Mouse (Mus musculus): Measurements from ENCODE around the gene Cux1.
"Not testable (repeated sequence)": the region's sequence is repeated elsewhere in the genome, so short reads cannot be mapped to it uniquely, and the experiment has no call there.

The Cux1 gene

DNA sequence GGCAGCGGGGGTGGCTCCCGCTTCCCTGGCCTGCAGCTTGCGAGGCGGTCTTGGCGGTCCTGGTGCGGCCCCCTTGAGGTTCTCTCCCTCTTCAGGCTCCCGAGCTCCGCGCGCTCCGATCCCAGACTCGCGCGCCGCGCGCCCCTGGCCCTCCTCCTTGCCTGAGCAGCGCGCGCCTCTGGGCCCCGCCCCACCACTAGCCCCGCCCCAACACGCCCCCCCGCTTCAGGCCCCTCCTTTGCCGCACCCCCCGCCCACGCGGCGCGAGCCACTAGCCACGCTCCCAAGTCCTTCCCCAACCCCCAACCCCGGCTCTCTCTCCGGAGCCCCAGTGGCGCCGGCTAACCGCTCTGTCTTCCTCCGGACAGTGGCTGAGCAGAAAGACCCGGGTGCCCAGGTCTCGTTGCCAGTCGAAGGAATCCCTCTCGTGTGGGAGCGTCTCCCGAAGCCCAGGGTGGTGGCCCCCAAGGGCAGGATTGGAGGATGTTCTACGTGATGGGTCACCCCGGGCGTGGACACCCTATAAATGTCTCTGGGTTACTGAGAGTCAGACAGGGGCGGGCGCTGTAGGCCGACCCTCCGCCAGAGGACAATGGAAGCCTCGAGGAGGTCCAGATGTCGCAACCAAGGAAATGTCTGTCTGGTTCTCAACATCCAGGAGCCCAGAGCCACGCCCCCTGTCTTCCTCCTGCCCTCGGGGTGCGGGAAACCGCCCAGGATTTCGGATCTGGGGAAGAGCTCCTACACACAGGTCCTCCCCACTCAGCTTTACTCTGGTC is 322.3 kb downstream of the Cux1 start:
- peak; percentile 86 for DNase-seq (ENCODE audit: low spot score)

GRCm38 (mm10) chr5:136243851-136244761 is 323.2 kb downstream of the Cux1 start:
- peak; percentile 69 for DNase-seq (ENCODE audit: low spot score)

DNA sequence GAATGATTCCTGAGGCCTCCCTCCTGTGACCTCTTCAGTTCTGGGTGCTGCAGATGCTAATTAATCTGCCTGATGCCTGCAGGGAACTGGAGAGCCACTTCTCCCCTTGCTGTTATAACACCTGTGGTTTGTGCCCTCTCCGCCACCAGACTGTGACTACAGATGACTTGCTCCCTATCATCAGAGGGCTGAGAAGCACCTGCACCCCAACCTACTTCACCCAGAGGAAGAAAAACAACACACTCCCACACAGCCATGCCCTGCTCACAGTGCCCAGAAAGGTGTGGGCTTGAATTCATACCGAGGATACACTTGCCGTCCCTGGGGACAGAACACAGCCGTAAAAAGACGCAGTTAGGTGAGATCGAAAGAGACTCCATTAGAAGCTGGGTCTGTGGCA is 326.1 kb downstream of the Cux1 start:
- DNase-seq (ENCODE audit: low spot score), result no peak

DNA sequence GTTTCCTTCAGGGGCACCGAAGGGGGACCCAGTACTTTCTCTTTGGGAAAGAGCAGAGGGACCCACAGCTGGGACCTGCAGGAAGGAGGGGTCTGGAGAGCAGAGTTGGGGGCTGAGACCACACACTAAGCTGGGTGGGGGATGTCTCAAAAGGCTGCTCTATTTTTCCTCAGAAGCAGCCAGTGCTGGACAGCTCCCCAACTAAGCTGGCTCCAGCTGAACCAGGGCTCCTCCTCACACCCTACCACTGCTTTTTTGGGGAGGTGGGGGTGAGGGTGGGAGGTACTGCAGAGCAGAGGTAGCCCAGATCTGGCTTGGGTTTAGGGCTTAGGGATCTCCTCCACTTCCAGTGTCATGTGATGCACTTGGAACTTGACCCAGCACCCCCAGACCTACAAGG is 326.9 kb downstream of the Cux1 start:
- DNase-seq (ENCODE audit: low spot score), result no peak

- peak; percentile 45 for DNase-seq (ENCODE audit: low spot score)
These were observed 329.7 kb downstream of the Cux1 start for GRCm38 (mm10) chr5:136237607-136238006.

GRCm38 (mm10) chr5:136236611-136237010 is 330.7 kb downstream of the Cux1 start:
- DNase-seq (ENCODE audit: low spot score), result no peak

GRCm38 (mm10) chr5:136230348-136231035 is 336.8 kb downstream of the Cux1 start:
- peak; percentile 20 for DNase-seq (ENCODE audit: low spot score)

GRCm38 (mm10) chr5:136226246-136226876 is 340.9 kb downstream of the Cux1 start:
- no peak for DNase-seq (ENCODE audit: low spot score)

DNA sequence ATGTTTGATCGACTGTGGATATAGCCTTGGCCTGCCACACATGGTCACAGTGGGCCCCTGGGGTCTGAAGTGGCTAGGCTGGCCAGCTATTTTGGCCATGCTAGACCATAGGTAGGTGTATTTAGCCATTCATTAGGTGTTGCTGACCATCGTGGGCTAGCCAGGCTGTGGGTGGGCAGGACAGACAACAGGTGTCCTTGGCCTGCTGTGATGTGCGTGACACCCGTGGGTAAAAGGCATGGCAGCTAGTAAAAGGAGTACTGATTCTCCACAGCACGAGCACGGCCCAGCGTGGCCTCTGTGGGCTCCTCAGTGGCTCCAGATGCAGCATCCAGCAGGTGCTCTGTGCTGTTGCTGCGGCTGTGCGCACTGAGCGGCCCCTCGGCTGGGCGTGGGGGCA is 348.7 kb downstream of the Cux1 start:
- DNase-seq (ENCODE audit: low spot score), result no peak

GRCm38 (mm10) chr5:136217932-136218381 is 349.3 kb downstream of the Cux1 start:
- no peak for DNase-seq (ENCODE audit: low spot score)

DNA sequence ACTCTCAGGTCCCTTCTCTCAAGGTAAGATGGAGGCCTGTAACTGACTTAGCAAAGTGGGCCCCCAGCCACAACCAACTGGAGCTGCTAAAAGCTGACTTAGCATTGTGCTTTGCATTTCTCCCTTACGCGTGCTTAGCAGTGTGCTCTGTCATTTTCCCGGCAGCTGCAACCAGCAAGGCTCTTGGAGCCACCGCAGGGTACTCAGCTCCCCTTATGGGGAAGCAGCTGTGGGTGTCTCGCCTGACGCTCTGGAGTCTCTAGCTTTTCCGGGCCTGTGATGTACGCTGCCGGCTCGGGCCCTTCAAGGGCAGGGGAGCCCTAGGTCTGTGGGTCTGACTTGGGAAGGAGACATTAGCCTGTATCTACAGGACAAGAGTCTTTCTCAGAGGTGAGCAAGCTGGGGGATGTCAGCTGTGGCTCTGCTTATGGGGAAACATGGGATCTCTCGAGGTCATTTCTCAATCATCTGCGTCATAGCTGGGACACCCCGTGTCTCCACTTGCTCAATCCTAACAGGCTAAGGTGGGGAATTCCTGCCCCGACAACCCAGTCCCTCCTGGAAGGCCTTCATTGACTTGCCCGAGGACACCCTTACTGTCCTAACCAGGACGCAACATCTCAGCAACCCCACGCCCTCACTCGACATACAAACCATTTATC is 350.2 kb downstream of the Cux1 start:
- no peak for DNase-seq (ENCODE audit: low spot score)

DNA sequence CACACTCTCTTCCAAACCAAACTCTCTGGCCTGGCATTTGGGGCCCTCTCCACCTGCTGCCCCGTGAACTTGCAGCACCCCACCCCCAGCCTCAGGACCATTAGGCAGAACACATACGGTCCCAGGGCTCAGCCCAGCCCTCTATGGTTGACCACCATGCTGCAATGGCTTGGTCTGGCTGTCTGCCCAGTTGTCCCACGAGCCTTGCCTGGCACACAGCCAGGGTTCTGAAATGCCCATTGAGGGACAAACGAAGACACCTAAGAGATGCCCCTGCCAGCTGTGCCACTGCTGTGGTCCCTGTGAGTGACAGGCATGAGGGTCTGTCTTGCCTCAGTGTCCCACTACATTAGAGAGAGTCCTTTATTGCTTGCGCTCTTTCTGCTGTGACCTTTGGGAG is 351.3 kb downstream of the Cux1 start:
- no peak for DNase-seq (ENCODE audit: low spot score)

- no peak for DNase-seq (ENCODE audit: low spot score)
These were observed 352.1 kb downstream of the Cux1 start for GRCm38 (mm10) chr5:136215211-136215610.

- no peak for DNase-seq (ENCODE audit: low spot score)
These were observed 353.6 kb downstream of the Cux1 start for GRCm38 (mm10) chr5:136213716-136214115.

DNA sequence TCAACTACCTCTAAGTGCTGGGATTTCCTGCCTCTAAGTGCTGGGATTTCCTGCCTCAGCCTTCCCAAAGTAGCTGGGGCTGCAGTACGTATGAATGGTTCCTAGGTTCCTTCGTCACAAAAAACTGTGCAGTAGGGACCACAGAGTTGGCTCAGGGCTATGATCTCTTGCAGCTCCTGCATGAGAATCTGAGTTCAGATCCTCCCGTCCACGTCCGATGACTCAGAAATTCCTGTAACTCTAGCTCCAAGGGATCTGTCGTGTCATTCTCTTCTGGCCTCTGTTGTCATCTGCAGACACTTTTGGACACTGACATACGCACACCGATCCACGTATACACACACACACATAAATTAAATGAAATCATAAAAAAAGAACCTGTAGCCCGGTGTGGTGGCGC is 354.6 kb downstream of the Cux1 start:
- no peak for DNase-seq (ENCODE audit: low spot score)

DNA sequence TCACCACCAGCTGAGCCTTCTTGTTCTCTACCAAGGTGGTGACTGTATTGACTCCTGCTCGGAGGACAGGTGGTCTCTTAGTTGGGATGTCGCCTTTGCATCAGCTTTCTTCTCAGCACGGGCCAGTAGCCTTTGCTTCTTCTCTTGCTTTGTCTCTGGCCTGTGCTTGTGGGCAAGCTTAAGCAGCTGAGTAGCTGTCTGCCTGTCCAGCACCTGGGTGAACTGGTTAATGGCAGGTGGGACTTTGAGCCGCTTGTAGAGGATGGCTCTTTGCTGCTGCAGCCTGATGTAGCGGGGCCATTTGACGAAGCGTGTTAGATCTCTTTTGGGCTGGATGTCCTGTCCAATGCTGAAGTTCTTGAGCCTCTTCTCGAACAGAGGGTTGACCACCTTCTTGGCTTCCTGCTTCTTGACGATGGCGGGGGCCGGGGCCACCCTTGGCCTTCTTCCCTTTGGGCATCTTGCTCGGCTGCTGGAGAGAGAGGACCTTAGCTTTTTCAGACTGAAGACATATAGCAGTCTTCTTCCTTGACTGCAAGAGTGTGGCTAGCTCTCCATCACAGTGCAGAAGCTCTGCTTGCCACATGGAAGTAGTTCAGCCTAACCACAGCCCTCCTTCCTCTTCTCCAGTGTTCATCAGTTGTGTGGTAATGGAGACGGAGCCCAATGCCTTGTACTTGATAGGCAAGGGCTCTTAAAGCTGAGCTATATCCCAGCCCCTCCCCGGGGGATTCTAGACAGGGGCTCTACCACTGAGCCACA is 355.8 kb downstream of the Cux1 start:
- not testable (repeated sequence) for DNase-seq (ENCODE audit: low spot score)

DNA sequence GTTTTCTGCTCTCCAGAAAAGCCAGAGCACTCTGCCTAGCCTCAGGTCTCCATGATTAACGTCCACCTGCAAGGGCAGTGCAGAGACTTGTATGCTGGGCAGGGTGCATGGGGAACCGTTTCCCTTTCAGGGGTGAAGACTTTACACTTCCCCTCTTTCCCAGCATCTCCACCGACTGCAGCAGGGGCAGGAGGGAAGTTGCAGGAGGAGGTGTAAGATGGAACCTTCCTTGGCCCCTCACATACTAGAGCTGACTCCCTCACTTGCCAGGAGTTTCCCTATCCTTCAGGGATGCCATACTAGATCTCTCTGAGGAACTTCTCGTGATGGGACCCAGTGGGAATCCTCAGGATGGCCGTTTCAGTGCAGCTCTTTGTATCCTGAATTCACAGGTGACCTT is 356.7 kb downstream of the Cux1 start:
- DNase-seq (ENCODE audit: low spot score), result no peak

- peak; percentile 88 for DNase-seq (ENCODE audit: low spot score)
These were observed 365.5 kb downstream of the Cux1 start for GRCm38 (mm10) chr5:136201832-136202231.

- DNase-seq (ENCODE audit: low spot score), result peak; percentile 35
These were observed 367.8 kb downstream of the Cux1 start for GRCm38 (mm10) chr5:136199526-136199925.

Measured in embryo, embryonic 10 days (tissue).